Mouse (Mus musculus) c-Kit-positive CD71-negative TER-119-negative erythroid progenitor cells, embryonic 14.5 days (primary cell): ENCODE results near the gene Plekhh1.

Experiments used
- DNase-seq: peaks from one replicate; pipeline ENCODE4 v3.0.0-alpha.2; 2013; ENCODE audit warnings: low read depth

The Plekhh1 gene

DNA sequence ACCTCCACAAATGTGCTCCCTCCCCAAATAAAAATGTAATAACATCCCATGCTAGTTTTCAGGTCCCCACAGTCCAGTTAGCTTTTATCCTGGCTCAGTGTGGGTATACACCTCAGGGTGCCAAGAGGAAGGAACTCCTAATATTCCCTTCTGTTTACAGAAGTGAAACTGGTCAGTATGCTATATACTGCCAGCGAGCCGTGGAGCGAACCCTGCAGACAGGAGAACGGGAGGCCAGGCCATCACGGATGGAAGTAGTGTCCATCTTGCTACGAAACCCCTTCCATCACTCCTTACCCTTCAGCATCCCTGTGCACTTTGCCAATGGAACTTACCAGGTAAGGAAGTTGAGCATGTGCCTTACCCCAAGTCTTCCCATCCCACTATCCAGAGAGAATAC lies 43.6 kb downstream of the Plekhh1 start:
- DNase-seq, result no peak

DNA sequence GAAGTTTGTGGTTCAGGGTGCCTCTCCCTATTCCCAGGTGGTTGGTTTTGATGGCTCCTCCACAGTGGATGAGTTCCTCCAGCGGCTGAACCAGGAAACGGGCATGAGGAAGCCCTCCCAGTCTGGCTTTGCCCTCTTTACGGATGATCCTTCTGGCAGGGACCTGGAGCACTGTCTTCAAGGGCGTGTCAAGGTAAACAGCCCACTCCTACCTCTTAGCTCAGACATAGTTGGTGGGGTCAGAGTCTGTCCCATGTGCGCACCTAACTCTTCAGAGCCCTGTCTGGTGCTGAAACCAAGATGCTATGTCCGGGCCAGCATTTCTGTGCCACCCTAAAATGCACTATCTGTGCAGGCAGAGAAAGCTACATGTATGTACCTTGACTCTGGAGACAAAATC lies 44.4 kb downstream of the Plekhh1 start:
- no peak for DNase-seq

DNA sequence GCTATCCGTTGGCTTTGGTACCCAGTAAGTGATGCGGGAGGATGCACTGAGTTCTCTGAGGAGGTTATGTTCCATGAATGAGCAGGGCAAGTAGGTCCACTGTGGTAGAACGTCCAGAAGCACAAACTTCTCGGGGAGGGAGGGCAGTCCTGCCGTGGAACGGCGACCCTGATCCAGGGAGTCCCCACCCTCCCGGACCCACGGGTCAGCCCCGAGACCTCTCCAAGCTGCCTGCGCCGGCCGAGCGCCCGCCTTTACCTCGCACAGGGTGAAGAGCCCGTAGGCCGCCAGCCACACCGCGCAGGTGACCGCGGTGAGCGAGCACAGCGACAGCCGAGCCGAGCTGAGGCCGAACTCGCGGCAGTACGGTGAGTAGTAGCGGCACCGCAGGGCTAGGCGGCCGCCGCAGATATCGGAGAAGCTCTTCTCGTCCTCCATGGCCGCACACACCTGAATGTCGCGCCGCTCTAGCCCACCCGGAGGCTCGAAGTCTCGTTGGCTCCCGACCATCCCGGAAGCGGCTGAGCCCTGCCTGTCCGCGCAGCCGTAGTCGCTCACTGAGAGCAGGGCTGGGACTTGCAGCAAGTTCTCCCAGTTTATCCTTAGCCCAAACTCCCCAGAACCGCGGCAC lies 60.3 kb downstream of the Plekhh1 start, which contains the start of gene Pigh:
TSS of gene Pigh (minus strand) at position 470 of the 631 bp plus-strand sequence.
- DNase-seq, result peak; percentile 78

DNA sequence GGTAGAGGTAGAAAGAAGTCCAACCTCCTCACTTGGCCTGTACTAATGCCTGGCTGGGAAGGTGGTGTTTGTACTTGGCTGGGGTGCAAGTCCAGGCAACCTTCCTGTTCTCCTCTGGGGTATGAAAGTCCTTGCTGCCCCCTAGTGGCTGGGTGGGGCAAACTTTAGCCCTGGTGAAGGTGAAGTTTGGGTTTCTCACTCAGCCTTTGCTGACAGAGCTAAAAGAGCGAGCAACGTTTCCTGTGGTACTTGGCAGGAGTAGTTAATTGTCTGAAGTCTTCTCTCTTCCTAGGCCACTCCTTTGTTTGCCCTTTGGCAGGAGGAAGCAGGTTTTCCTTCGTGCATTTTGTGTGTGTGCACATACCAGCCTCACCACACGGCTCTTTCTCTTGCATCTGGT lies 63.6 kb downstream of the Plekhh1 start:
- DNase-seq, result peak; percentile 46

DNA sequence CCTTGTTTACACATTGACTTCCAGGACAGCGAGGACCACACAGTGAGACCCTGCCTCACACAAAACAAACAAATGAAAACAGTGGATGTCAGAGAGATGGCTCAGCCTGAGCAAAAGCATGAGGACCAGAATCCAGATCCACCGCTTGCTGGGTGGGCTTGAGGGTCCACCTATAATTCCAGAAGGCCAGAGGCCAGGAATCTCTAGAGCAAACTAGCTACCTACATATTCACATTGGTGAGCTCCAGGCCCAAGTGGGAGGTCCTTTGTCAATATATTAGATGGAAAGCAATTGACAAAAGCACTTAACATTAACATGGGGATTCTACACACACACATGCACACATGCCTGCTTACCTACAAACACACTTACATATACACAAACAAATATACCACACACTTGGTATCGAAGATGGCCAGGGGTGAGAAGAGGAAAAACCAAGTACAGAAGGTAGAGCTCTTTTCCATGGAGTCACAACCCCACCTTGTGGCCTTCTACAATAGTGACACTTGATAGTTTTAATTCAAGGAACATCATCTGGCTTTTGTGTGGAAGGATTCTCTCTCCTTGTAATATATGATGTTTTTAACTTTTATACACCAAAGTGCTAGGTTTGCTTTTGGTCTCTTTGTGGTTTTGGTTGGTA lies 68.3 kb downstream of the Plekhh1 start:
- peak; percentile 43 for DNase-seq

DNA sequence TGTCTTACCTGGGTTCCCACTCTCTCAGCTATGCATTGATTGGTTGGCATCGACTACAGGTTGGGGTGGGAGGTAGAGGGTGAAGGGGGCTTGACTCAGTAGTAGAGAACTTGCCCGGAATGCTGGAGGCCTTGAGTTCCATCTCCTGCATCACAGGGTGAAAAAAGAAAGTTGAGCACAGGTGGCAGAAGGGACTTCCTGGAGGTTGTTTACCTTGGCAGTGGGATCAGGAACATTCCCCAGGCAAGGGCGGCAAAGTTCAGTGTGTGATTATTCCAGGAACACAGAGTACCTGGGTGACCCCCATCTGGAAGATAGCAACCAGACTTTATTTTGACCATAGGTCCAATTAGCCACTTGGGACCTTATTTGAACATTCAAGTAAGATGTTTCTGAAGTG lies 74.8 kb downstream of the Plekhh1 start:
- no peak for DNase-seq

DNA sequence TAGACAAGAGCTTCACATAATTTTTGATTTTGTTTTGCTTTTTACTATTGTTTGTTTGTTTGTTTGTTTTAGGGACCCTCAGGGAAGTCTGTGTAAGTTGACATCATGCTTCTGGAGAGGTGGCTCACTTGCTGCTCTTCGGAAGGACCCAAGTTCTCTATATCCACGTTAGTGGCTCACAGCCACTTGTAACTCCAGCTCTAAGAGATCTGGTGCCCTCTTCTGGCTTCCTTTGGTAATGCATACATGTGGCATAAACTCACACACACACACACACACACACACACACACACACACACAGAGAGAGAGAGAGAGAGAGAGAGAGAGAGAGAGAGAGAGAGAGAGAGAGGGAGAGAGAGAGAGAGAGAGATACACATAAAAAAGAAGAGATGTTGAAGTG lies 75.6 kb downstream of the Plekhh1 start:
- DNase-seq, result no peak

DNA sequence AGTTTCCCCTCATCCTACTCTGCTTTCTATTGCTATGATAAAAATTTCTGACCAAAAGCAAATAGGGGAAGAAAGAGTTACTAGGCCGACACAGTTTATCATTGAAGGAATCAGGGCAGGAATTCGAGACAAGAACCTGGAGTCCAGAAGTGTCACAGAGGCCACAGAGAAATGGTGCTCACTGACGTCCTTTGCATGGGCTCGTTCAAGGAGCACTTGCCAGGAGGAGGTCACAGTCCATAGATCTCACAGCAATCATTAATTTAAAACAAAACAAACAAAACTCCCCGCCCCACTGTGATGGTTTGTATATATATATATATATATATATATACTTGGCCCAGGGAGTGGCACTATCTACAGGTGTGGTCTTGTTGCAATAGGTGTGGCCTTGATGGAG lies 76.3 kb downstream of the Plekhh1 start:
- no peak for DNase-seq

DNA sequence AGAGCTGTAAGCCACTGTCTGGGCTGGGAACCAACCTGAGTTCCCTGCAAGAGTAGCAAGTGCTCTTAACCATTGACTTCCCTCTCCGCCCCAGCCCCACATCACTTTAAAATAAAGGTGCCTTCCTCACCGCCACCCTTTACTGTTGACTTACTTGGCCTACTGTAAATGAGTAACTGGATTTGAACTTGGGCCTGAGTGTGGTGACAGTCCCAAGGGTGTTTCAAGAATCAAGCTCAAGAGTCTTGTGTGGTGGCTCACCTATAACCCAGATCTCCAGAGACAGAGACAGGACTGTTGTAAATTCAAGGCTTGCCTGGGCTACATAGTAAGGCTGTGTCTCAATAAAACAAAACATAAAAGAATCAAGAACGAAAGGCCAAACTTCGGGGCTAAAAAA lies 90.0 kb downstream of the Plekhh1 start:
- DNase-seq, result no peak

DNA sequence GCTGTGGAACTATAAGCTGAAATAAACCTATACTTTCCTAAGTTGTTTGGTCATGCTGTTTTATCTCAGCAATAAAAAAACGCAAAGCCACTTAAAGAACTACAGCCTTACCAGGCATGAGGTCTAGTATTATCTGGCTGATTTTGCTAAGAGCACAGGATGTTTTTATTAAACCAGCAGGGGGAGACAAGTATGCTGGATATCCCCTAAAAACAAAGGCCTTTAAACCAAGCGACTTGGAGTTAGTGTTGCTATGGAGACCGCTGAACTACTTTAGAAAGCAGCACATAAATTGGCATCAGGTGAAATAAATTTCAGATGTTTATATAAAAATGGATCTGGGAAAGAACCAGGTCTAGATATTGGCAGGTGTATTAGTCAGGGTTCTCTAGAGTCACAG lies 93.9 kb downstream of the Plekhh1 start:
- no peak for DNase-seq

DNA sequence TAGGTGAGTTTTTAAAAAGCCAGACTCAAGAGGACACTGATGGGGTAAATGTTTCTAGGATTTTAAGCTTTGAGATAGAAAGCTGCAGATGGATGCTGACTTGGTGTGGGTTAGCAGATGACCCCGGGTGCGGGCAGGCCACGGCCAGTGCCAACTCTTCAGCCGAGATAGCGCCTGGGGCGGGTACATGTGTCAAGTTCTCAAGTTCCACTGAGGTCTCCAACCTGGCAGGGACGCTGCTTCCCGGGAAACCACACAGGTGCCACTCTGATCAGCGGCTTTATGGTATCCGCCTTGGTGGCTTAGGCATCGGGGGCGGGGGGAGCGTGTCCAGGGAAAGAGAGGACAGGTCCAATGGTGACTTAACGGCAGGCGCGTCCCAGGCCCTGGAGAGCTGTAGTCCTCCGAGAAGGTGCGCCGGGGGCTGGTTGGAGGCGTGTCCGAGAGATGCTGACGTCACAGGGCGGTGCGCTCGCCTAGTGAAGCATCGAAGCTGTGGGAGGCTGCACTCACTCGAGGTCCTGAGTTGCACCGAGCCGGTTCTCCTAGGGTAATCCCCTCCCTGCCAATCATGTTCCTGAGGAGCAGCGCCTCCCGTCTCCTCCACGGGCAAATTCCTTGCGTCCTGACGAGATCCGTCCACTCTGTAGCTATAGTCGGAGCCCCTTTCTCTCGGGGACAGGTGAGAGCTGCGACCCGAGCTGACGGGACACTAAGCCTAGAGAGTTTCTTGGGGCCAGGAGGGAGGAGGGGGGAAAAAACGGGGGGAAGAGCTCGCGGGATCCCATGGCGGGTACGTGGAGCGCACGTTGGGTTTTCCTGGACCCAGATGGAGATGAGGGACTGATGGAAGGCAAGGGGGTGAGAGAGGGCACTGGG lies 101.6 kb downstream of the Plekhh1 start, which contains the start of gene Arg2:
TSS of gene Arg2 (plus strand) at position 479 of the 879 bp plus-strand sequence.
- peak; percentile 59 for DNase-seq
